Mouse (Mus musculus) urinary bladder, postnatal 4 days (tissue): ENCODE results near the gene Aff3.

Experiments
- DNase-seq, 2 experiments: peaks; one replicate each; pipeline ENCODE4 v3.0.0; 2021 to 2022; ENCODE audit warnings: low spot score in 2 of 2

The Aff3 gene

DNA sequence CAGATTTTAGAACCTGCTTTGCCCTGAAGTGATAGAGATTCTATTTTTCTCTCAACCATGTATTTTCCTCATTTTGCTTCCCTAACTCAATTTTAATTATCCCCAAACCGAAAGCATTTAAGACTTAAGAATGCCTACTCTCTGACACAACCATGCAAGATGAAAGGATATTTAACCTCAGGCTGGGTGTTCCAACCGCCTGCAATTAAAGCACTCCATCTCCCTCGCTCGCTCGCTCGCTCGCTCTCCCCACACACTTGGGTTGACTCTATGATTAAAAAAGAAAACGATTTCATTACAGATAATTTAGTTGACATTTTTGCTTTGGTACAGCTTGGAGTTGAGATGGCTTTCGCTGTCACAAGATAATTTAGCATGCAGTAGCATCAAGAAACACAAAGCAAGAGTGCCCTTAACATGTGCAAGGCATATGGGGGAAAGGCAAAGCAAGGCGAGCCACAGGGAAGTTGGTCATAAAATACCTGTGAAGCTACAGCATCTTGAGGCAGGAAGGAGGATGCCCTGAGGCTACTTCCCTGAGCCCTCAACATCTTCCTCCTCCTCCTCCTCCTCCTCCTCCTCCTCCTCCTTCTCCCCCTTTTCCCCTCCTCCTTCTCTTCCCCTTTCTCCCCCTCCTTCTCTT lies 167.7 kb downstream of the Aff3 start:
- DNase-seq: peak in 1 of 2 experiments; percentile 38

- peak in 1 of 2 experiments; percentile 3 for DNase-seq
Observed at GRCm38 (mm10) chr1:38495284-38495683, 169.5 kb downstream of the Aff3 start.

DNA sequence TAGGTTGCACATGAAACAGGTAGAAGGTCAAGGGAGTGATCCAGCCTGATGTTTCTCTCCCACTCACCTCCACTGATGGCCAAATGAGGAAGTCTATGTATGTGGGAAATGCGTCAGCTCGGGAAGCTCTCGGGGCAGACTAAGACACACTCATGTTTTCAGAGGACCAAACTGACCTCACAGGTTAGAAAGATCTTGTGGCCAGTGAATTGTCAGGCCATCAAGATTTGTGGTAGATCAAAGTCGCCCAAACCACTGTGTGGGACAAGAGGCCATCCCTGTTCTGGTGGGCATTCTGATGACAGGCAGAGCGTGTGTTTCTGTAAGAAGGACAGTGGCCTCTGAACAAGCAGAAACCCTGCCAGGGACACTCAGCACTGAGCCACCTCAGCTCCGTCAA lies 175.0 kb downstream of the Aff3 start:
- DNase-seq: no peak

DNA sequence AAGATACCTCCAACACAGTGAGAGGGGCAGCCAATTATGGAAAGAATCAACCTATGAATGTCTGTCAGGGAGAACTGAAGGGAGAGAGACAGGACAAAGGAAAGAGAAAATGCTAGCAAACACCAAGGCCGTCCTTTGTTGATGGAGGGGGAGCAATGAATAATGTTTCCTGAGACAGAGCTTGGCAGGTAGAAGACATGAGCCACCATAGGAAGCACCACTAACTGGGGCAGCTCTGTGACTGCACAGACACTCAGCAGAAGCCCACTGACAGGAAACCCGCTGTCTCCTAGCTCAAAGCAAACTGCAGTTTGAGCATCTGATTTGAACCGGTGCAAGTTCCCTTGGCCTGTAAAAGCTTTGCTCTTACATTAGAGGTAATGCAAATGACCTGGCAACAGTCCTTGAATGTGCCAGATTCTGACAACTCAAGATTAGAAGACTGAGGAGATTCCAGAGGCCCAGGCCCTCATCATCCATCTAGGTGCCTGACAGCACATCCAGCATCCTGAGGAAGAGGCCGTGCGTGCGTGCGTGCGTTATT lies 176.0 kb downstream of the Aff3 start:
- DNase-seq: no peak

DNA sequence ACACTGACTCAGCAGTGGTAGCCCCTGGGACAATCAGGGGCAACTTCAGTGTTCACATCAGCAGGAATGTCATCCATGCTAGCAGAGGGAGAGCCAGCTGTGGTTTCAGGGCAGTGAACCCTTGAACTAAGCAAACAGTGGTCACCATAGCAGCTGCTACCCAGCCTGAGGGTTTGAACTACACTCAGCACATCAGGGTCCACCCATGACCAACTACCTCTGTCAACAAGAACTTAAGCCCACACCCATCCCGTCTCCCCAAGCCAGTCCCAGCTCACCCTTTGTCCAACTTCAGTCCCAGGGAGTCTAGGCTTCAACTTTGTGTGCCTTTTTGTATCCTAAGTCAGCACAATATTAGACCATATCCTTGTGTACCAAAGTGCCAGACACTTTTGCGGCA lies 176.9 kb downstream of the Aff3 start:
- DNase-seq: no peak

DNA sequence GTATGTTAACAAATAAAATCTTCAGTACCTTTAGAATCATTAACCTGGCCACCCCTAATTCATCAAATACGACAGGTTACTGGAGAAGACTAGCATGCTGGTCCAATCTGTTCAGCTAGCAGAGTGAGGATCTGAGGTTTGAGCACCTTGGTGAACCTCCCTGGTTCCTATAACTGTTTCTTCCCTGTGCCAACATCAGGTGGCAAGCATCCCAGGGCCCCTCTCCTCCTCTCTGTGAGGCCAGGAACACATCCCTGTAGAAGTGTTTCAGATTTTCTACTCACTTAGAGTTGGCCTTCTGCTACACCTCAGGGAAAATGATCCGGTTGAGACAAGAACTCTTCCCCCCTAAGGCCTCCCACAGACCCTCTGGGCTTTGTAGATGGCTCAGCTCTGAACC lies 181.6 kb downstream of the Aff3 start:
- no peak for DNase-seq

- DNase-seq: no peak
Observed at GRCm38 (mm10) chr1:38478246-38478743, 186.5 kb downstream of the Aff3 start.

GRCm38 (mm10) chr1:38470817-38471216 lies 193.9 kb downstream of the Aff3 start:
- DNase-seq: no peak

- DNase-seq: no peak
Observed at GRCm38 (mm10) chr1:38470166-38470565, 194.6 kb downstream of the Aff3 start.

DNA sequence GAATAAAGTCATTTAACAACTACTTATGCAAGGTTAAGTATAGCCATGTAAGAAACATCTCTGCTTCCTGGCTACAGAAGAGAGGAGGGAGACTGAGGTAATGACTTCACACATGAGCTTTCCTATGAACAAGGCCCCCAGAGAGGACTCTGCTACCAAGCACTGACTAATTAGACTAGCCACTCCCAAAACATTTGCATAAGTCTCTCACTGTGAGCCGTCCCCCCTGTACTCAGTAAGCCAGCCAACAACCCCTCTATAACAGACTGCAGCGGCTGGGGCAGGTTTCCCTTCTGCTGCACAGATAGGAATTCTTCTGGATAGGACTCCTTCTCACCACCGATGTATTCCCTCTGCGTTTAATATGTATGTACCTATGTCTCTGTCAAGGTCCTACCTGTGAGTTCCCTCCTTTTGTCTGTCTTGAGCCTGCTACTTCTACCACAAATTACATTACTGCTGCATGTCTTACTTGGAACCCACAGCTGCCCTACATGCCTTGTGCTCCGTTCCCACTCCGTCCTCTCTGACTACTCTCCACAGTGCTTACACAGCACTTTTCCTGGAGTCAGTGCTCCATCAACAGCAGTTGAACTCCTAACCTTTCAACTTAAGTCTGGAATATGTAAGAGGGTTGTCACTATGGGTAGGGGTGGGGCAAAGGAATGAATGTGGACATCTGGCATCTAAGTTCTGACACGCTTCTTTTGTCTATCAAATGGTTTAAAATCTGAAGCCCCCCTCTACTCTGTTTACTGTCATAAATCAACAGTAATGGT lies 197.3 kb downstream of the Aff3 start:
- no peak for DNase-seq

- no peak for DNase-seq
Observed at GRCm38 (mm10) chr1:38456719-38457269, 208.0 kb downstream of the Aff3 start.

DNA sequence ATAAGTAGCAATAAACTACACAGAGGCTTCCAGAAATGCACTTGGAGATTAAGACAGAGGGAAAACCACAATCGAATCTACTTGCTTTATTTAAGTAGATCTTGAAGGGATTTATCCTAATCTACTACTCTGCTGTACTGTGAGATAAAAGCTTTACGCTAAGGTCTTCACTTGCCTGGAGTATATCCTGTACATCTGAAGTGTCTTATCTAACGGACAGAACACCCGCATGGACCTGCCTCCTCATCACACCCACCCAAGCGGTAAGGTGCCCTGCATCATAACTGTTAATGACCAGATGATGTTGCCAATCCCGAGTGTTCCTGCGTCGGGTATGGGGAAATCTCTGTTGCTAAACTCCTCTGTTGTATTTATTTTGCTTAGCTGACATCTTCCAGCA lies 209.8 kb downstream of the Aff3 start:
- no peak for DNase-seq

DNA sequence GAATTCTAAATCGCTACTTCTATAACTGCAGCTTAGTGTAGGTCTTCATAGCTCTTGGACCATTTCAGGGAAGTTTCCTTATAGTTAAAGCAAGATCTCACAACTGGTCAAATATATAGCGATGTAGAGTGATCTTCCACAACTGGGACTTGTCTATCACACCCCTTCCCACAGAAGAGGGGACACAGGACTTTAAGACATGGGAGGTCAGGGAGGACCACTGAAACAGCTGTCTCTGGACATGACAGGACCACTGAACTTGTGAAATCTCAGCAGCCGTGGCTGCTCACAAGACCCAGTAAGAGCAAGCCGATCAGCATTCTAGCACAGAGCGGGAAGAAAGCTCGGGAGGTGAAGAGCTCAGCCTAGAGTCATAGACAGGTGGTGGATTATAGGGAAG lies 213.4 kb downstream of the Aff3 start:
- no peak for DNase-seq

GRCm38 (mm10) chr1:38450677-38451076 lies 214.1 kb downstream of the Aff3 start:
- DNase-seq: no peak

DNA sequence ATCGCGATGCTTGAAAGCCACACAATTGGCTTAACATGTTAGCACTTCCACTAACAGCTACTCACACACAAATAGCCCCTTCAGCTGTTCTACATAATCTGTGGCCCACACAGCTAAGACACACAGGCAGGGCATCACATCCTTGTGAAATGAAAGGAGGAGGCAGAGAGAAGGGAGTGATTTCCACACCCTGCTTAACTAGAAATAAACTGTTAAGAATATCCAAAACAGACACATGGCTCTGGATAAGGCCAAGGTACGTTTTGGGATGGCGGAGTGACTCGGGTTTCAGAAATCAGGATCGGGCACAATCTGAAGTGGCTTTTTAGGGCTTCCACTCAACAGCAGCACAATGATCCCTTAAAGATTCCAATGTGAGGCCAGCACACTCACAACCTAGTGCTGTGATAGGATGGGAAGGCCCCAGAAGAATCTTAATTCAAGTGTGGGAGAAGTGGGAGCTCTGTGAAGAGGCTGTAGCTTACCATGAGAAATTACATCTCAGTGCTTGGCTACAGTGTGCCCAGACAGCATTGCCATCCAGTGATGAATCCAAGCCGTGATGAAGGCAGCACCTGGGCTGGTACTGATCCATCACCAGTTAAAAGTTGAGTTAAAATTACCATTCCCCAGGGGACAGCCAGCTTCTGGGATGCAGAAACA lies 214.8 kb downstream of the Aff3 start:
- DNase-seq: no peak

GRCm38 (mm10) chr1:38448854-38449253 lies 215.9 kb downstream of the Aff3 start:
- DNase-seq: no peak

DNA sequence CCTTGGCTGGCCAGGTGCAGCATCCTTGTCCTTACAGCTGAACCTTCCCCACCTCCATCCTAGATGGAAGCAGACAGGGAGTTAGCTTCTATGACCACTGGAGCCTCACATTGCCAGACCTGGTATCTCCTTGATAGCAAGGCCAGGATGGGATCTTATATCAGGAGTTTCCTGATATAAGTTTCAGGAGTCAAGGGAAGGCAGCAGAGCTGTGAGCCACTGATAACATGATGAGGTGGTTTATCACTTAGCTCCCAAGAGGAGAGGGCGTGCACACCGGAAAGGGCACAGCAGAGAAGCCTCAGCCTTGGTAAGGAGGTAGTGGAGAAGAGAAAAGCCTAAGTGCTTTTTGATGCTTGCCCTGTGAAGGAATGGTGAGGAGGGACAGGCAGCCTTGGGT lies 217.2 kb downstream of the Aff3 start:
- no peak for DNase-seq

DNA sequence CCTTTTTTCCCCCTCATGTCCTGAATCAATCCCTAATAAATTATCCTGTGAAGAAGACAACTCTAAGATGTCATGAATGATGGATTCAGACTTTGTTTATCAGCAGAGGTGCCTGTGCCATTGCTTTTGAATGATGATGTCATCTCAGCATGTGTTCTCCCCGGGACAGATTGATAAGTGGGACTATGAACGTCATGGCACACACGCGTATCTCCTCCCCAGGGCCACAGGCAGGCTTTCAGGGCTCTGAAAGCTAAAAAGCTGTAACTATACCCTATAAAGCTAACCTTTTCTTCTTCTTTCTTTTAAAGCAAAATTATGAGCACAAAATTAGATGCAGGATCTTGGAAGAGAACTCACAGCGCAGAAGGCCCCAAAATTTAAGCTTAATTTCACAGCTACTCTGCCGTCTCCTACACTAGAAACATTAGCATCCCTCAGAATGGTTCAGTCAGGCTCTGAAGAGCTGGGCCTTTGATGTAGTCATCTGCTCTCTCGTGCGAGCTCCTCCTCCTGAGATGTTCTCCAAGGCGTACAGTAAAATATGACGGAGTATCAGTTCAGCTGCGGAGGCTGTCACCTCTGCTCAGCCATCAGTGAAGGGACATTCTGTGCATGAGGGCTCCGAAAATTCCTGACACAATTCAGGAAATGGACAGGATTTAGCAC lies 218.5 kb downstream of the Aff3 start:
- no peak for DNase-seq

- DNase-seq: no peak
Observed at GRCm38 (mm10) chr1:38442887-38443286, 221.9 kb downstream of the Aff3 start.

GRCm38 (mm10) chr1:38442479-38442878 lies 222.3 kb downstream of the Aff3 start:
- DNase-seq: no peak

DNA sequence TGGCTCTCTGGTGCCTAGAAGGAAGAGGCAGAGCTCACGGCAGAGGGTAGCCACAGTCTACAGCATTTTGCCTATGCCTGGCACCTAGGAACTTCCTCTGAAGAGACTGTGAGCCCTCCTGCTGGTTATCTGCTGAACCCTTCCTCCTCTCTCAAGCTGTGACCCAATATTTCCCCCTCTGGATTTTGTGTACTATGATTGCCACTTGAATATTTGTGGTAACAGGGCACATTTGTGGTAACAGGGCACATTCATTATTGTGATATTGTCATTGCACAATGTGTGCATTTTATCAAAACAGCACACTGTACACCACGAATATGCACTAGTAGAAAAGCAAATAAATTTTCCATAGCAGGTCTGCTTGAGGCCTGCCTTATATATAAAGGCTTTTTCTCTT lies 223.0 kb downstream of the Aff3 start:
- DNase-seq: no peak

- no peak for DNase-seq
Observed at GRCm38 (mm10) chr1:38440471-38440815, 224.3 kb downstream of the Aff3 start.
